Mouse (Mus musculus) induced T-regulatory cell, adult 2 months (primary cell): ENCODE data around the gene Hsf4.
A peak's percentile ranks its signal among the peaks of the same experiment; 100 is the strongest.
"Not testable (repeated sequence)": the region's sequence is repeated elsewhere in the genome, so short reads cannot be mapped to it uniquely, and the experiment has no call there.

ENCODE experiments used
- DNase-seq: peaks from one replicate; pipeline ENCODE4 v3.0.0-alpha.2; 2012; ENCODE audit warnings: low read depth

The Hsf4 gene

DNA sequence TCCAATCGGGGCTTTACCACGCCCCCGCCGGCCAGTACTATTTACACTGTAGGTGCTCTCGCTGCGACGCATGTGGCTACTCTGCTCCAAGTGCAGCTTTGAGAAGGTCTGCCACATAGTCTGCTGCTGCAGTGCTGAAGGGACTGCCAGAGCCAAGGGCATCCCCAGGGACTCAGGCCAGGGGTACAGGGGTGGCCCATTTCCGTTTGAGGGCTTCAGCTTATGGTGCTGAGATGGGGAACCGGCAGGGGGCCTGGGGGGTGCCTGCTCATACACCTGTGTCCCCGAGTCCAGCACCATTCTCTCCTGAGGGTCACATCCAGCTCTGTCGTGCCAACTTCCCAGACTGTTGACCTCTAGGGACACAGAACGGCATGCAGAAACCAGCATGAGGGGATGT is 15.9 kb downstream of the Hsf4 start:
- DNase-seq: no peak

- peak; percentile 29 for DNase-seq
These were observed 17.3 kb downstream of the Hsf4 start for GRCm38 (mm10) chr8:105286907-105287306.

GRCm38 (mm10) chr8:105288231-105288630 is 18.6 kb downstream of the Hsf4 start:
- DNase-seq: no peak

GRCm38 (mm10) chr8:105288958-105289732 is 19.5 kb downstream of the Hsf4 start:
- peak; percentile 98 for DNase-seq

GRCm38 (mm10) chr8:105289805-105290460 is 20.3 kb downstream of the Hsf4 start, which contains the start of gene 4931428F04Rik:
4931428F04Rik (minus strand) TSS chr8:105289864.
- peak; percentile 72 for DNase-seq

DNA sequence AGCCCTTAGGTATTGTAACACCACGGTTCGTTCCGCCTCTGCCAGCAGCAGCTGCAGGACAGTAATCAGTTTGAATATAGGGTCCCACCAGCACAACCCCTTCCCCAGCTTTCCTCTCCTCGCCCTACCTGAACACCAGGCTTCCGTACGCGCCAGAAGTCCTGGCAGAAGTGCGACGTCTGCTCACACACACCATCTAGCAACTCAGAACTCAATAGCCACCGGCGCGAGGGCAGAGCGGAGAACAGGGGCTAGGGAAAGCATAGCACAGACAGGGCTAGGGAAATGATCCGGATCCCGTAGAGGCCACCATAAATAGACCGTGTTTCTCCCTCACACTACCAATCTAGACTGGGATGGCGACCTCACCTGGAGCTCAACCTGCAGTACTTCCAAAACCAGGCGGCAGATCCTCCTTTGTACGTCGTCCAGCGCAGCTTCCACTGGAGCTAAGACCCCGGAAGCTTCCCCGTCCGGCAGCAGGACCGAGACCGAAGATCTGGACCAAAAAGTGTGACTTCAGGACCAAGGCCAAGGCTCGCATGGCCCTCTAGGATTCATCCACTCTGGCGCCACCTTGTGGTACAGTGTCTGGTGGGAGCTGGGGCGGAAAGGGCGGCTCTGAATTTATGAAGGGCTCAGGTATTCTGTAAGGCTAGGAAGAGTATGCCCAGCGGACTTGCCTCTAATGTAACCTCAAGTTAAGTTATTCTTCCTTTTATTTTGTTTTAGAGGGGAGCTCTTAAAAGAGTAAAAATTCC is 21.1 kb downstream of the Hsf4 start:
- DNase-seq: peak; percentile 96

DNA sequence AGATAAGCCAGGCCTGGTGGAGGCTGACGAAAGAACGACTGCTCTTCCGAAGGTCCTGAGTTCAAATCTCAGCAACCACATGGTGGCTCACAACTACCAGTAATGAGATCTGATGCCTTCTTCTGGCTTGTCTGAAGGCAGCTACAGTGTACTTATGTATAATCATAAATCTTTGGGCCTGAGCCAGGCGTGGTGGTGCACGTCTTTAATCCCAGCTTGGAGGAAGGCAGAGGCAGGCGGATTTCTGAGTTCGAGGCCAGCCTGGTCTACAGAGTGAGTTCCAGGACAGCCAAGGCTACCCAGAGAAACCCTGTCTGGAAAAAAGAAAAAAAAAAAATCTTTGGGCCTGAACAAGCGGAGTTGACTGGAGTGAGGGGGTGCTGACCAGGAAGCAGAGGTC is 21.8 kb downstream of the Hsf4 start:
- DNase-seq: not testable (repeated sequence)

GRCm38 (mm10) chr8:105291802-105292201 is 22.2 kb downstream of the Hsf4 start:
- DNase-seq: peak; percentile 29

DNA sequence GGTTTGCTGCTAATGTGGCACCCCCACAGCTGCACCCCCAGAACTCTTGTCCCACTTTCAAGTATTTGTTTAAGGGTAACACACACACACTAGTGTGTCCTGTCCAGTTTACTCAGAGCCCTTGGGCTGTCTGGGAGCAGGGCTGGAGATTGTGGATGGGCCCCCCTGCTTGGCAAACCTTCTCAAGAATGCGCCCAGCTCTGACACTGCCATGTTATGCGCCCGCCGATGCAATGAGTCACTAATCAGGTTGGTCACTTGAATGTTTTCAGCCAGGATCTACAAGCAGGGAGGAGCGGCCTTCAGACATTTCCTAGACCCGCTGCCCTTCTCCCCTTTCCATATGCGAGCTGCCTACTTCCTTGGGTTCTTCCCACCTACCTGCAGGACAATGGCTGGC is 22.9 kb downstream of the Hsf4 start:
- DNase-seq: no peak

DNA sequence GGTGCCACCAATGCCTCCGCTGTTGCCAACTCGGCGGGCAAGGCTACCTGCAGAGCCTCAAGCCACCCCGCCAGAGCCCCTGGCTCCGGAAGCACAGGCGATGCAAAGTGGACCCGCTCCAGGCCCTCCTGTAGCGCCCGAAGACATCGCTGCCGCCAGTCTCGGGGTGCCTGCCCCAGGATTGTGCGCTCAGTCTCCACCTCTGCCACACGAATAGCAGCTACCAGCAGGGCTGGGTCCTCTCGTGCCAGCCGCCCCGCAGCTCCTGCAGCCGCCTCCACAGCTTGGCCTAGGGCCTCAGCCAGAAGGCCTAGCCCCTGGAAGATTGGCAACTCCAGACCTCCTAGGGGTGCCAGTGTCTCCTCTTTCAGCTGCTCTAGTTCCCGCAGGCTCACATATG is 23.8 kb downstream of the Hsf4 start:
- no peak for DNase-seq

DNA sequence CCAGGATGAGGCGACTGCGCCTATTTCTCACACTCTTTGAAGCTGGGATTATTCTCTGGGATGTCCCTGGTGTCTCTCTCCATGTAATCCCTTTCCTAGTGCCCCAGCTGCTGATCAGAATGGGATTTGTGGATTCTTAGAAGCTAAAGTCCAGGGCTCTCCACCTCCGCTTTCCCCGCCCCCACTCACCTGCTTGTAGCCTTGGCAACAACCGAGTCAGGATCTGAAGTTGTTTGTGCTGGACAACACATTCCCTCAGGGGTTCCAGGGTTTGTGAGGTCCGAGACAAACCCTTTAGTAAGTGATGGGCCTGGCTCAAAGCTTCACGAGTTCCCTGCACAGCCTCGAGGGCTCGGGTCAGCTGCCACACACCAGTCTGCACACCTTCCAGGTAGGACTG is 25.2 kb downstream of the Hsf4 start:
- no peak for DNase-seq

DNA sequence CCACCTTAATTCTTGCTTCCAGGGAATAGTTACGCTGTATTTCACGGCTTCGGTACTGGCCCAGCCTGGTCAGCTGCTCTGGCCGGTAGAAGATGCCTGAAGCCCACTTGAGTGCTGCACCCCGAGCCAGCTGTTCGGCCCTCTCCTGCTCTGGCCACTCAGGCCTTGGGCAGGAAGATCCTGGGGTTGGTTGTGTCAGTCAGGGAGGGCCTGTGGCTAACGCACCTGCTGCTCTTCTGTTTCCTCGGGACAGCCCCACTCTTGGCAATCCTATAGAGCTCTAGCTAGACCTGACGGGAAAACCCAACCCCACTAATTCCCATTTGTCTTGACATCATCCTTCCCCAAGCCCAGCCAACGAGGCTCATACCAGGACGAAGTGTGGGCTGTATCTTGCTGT is 25.7 kb downstream of the Hsf4 start:
- no peak for DNase-seq

- DNase-seq: peak; percentile 23
These were observed 26.4 kb downstream of the Hsf4 start, which contains the start of gene Exoc3l for GRCm38 (mm10) chr8:105295895-105296573. Exoc3l (minus strand) TSS chr8:105296101.

DNA sequence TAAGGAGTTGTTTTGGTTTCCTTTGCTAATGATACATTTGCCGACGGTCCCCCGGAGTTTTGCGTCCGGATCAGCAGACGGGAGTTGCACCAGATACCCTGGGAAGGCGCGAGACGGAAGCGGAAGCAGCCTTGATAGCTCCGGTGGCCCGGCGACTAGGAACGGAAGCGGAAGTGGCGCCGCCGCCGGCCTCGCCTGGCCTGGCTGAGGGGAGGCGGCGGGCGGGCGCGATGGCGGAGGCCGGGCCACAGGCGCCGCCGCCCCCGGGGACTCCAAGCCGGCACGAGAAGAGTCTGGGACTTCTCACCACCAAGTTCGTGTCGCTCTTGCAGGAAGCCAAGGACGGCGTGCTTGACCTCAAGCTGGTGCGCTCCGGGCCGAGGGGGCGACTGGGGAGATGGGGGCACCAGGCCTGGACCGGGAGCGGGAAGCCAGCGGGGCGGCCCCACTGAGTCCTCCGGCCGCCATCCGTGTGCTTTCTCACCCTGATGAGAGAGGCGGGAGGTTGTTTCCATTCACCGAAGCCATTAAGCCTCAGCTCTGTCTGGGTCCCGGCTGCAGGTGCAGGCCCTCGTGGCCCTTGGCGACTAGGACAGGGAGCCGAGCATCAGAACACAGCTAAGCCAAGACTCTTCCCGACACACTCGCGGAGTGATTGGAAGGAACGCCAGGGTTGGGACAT is 28.1 kb downstream of the Hsf4 start, which contains the start of gene E2f4:
Gene E2f4, plus strand, starts transcription at position 153 of the 682 bp plus-strand sequence.
- DNase-seq: peak; percentile 94

- DNase-seq: peak; percentile 25
These were observed 29.0 kb downstream of the Hsf4 start for GRCm38 (mm10) chr8:105298351-105299252.

DNA sequence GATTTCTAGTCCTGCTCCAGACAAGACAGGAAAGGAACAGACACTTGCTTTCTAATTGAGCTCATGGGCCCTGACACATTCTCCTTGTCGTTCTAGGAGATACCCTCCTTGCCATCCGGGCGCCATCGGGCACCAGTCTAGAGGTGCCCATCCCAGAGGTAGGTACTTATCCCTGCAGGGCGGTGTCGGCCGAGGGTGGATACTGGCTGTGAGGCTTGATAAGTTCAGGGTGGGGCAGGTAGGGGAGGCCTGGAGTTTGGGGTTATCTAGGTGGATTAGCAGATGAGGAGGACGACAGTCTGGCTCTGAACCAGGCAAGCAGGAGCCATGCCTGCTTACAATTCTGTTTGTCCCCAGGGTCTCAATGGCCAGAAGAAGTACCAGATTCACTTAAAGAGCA is 30.4 kb downstream of the Hsf4 start:
- DNase-seq: no peak

DNA sequence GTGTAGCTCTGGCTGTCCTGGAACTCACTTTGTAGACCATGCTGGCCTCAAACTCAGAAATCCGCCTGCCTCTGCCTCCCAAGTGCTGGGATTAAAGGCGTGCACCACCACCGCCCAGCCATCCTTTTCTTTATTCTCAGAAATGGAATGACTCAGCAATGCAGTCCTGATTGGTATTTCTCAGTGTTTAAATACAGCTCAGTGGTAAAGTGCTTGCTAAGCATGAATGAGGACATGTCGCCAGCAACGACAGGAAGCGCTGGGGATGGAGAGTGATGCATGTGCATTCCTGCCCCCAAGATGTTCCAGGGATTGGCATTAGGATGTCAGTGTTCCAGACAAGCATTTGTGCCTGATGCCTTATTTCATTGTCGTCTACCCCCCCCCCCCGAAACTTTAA is 33.8 kb downstream of the Hsf4 start:
- DNase-seq: peak; percentile 30

DNA sequence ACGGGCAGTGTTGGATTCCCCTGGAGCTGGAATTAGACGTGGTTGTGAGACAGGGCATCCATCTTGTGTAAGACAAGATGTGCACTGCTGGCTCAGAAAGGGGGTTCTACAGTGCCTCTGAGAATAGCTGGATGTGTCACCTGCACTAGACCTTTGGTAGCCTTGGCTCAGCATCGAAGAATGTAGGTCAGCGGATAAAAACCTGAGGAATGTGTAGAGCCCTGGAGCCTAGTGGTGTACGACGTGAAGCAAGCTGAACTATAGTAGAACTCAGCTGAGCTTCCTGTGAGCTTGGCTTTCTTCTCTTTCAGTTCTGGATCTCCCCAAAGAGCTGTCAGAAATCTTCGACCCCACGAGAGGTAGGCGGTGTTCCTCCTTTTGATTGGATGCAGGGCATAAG is 34.3 kb downstream of the Hsf4 start:
- no peak for DNase-seq

DNA sequence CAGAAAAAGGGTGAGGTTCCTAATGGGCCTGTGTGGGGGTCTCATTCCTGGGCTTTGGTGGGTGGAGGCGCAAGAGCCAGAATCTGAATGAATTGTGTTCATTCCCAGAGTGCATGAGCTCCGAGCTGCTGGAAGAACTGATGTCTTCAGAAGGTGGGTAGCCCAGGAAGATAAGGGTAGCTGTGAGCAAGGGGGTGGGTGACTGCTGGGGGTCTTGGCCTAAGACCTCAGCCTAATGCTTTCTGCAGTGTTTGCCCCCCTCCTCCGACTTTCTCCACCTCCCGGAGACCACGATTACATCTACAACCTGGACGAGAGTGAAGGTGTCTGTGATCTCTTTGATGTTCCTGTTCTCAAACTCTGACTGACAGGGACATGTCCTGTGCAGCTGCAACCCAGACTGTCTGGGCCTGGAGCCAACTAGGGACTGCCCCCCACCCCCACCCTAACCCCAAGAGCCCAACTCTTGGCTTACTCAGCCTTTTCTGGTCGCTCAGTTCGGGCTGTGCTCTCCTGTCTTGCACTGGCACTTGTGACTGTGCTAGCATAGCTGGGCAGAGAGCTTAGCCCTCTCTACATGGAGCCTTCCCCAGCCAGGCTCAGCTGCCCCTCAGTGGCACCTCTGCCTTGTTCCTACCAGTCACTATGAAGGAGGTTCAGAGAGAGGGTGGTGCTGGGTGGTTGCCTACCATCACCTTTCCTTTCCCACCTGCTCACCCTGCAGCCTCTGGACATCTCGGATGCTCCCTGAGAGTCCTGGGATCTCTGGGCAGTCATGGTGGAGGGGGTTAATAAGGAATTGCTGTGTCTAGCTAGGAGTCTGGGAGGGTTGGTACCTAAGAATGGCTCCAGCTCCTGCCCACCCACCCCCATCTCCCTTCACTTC is 35.0 kb downstream of the Hsf4 start:
- peak; percentile 42 for DNase-seq
